Mouse (Mus musculus): ENCODE measurements around the gene Il2rb. TPM values are rescaled to one million over a fixed set of nuclear protein-coding genes. Genes with fewer than 3 reads are reported as not detected.

Gene Il2rb
- polyA plus RNA-seq, 1 experiment from 2014 or later = 0.41 TPM

DNA sequence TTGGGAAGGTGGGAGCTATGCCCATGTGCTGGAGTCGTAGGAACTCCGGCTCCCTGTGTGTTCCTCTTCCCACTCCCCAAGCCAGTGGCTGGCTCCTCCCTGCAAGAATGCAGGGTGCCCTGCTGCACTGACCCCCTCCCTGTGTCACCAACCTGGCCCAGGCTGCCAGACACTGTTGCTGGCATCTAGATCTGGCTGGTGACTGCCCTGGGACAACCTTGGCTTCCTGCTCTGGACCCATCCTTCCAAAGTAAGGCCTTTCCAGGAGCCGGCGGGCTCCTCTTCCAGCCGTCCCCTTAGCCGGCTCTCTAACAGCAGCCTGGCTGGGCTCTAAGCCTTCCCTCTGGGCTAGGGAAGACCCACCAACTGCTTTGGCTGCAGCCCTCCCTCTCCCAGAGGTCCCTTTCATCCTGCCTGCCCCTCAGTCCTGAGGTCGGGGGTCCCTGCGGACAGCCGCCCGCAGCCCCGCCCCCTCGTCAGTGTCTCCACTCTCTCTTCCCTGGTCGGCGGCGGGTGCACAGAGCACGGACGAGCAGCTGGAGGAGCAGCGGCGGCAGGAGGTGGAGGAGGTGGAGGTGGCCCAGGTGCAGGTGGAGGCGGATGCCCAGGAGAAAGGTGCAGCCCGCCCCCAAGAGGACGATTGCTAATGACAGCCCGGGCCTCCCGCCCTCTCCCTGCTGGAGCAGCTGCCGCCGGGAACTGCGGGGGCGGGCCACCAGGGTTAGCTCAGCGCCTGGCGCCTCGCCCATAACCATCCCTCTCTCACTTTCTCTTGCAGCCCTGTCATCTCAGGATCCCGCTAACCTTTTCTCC is 58.5 kb downstream of the Il2rb start:
- no peaks in the 10 kb centered on the region for H3K27me3 ChIP-seq (ENCODE audit: control insufficient read depth, insufficient read depth, low read length)

DNA sequence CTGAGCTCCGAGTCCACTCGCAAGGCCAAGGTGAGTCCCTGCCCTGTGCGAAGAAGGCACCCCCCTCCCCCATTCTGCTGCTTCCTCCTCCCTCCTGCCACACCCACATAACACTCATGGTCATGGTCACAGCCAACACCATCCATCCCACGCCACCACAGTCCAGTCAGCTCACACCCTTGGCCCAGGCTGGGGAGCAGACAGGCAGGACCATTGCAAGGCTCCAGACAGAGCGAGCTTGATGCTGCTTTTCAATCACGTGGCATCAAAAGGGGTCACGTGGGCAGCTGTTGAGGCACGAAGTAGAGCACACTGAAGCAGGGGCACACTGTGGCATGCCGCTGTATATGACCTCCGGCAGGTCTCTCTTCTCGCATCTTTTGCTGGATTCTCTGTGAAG is 59.4 kb downstream of the Il2rb start:
- Histone ChIP-seq H3K27me3 (ENCODE audit: control insufficient read depth, insufficient read depth, low read length) (no peaks in the 10 kb centered on the region), H3K9ac (replicated peaks; ENCODE audit: low read depth, low read length) (no peak overlapping the region), H3K36me3 (ENCODE audit: control insufficient read depth, insufficient read depth, low read length) (peaks cover 3% of the 10 kb centered on the region; the same call in 1 of the 2 replicates), H3K4me1 (ENCODE audit: control insufficient read depth, insufficient read depth, low read length) (peaks cover 17% of the 10 kb centered on the region; the same call in 1 of the 2 replicates), H3K4me3 (ENCODE audit: low read depth, low read length) (no peak overlapping the region), H3K27ac (ENCODE audit: low read length) (no peak overlapping the region), H3K4me2 (replicated peaks; ENCODE audit: low read depth, low read length) (no peak overlapping the region), H3K9me3 (ENCODE audit: control insufficient read depth, low read depth, low read length) (no peaks in the 10 kb centered on the region)
- 83% methylated on average over 11 of the region's 11 CpGs for WGBS
- ATAC-seq (ENCODE audit: insufficient number of reproducible peaks, insufficient read depth, low FRiP score, low read depth) = no peak

More for the DNA sequence above, 58.5 kb downstream of the Il2rb start:
- no peaks in the 10 kb centered on the region for H3K36me3 ChIP-seq (ENCODE audit: control insufficient read depth, insufficient read depth, low read length)
- peak overlapping the region; percentile 21; the same call in 1 of the 2 replicates for H3K9ac ChIP-seq (replicated peaks; ENCODE audit: low read depth, low read length)
- H3K4me1 ChIP-seq (ENCODE audit: control insufficient read depth, insufficient read depth, low read length) = peaks cover 17% of the 10 kb centered on the region; the same call in 1 of the 2 replicates
- H3K9me3 ChIP-seq (ENCODE audit: control insufficient read depth, low read depth, low read length) = no peaks in the 10 kb centered on the region
- H3K4me3 ChIP-seq (ENCODE audit: low read depth, low read length) = peak overlapping the region; percentile 20
- WGBS = 9% methylated on average over 31 of the region's 32 CpGs
- H3K27ac ChIP-seq (ENCODE audit: low read length) = peak overlapping the region; percentile 87
- ATAC-seq (ENCODE audit: insufficient number of reproducible peaks, insufficient read depth, low FRiP score, low read depth) = peak; percentile 72
- H3K4me2 ChIP-seq (replicated peaks; ENCODE audit: low read depth, low read length) = peak overlapping the region; percentile 62

- Histone ChIP-seq H3K9me3 (ENCODE audit: control insufficient read depth, low read depth, low read length) (no peaks in the 10 kb centered on the region), H3K36me3 (ENCODE audit: control insufficient read depth, insufficient read depth, low read length) (peaks cover 3% of the 10 kb centered on the region; the same call in 1 of the 2 replicates), H3K27me3 (ENCODE audit: control insufficient read depth, insufficient read depth, low read length) (no peaks in the 10 kb centered on the region), H3K9ac (replicated peaks; ENCODE audit: low read depth, low read length) (no peak overlapping the region), H3K4me3 (ENCODE audit: low read depth, low read length) (no peak overlapping the region), H3K27ac (ENCODE audit: low read length) (no peak overlapping the region), H3K4me2 (replicated peaks; ENCODE audit: low read depth, low read length) (no peak overlapping the region), H3K4me1 (ENCODE audit: control insufficient read depth, insufficient read depth, low read length) (peaks cover 17% of the 10 kb centered on the region; the same call in 1 of the 2 replicates)
- 38% methylated on average over 6 of the region's 6 CpGs for WGBS
- ATAC-seq (ENCODE audit: insufficient number of reproducible peaks, insufficient read depth, low FRiP score, low read depth) = no peak
Observed at GRCm38 (mm10) chr15:78434896-78435520, 60.1 kb downstream of the Il2rb start.

DNA sequence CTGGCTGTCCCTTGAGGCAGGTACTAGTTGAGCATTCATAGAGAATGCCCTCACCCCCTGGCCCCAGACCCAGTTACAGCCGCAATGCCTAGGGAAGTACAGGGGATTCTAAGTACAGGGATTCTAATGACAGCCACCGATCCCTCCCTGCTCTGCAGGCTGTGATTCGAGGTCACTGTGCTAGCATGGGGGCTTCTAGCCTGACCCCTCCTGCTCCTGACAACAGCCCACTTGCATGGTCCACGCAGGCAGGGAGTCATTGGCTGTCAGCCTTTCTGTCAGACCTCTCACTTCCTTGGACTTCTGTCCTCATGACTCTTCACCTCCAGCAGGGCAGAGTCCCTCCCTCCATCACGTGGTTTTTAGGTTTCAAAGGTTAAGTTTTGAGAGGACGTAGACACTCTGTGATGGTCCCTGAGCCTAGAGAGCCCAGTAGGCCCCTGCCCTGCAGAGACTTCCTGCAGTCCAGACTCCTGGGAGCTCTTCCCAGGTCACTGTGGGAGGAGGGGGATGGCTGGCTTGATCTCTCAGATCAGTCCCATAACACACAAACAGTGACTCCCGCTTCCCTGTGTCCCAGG is 63.4 kb downstream of the Il2rb start:
- Histone ChIP-seq H3K4me1 (ENCODE audit: control insufficient read depth, insufficient read depth, low read length) (peaks cover 13% of the 10 kb centered on the region), H3K27me3 (ENCODE audit: control insufficient read depth, insufficient read depth, low read length) (no peaks in the 10 kb centered on the region), H3K27ac (ENCODE audit: low read length) (no peak overlapping the region), H3K4me2 (replicated peaks; ENCODE audit: low read depth, low read length) (no peak overlapping the region), H3K9me3 (ENCODE audit: control insufficient read depth, low read depth, low read length) (no peaks in the 10 kb centered on the region), H3K9ac (replicated peaks; ENCODE audit: low read depth, low read length) (no peak overlapping the region), H3K4me3 (ENCODE audit: low read depth, low read length) (no peak overlapping the region), H3K36me3 (ENCODE audit: control insufficient read depth, insufficient read depth, low read length) (peaks cover 3% of the 10 kb centered on the region; the same call in 1 of the 2 replicates)
- WGBS = 82% methylated on average over 7 of the region's 7 CpGs
- ATAC-seq (ENCODE audit: insufficient number of reproducible peaks, insufficient read depth, low FRiP score, low read depth) = no peak

- Histone ChIP-seq H3K9ac (replicated peaks; ENCODE audit: low read depth, low read length) (no peak overlapping the region), H3K4me1 (ENCODE audit: control insufficient read depth, insufficient read depth, low read length) (peaks cover 7% of the 10 kb centered on the region), H3K4me2 (replicated peaks; ENCODE audit: low read depth, low read length) (no peak overlapping the region), H3K27ac (ENCODE audit: low read length) (no peak overlapping the region), H3K36me3 (ENCODE audit: control insufficient read depth, insufficient read depth, low read length) (peaks cover 3% of the 10 kb centered on the region; the same call in 1 of the 2 replicates), H3K27me3 (ENCODE audit: control insufficient read depth, insufficient read depth, low read length) (no peaks in the 10 kb centered on the region), H3K4me3 (ENCODE audit: low read depth, low read length) (no peak overlapping the region), H3K9me3 (ENCODE audit: control insufficient read depth, low read depth, low read length) (no peaks in the 10 kb centered on the region)
- WGBS = 83% methylated on average over 10 of the region's 10 CpGs
- ATAC-seq (ENCODE audit: insufficient number of reproducible peaks, insufficient read depth, low FRiP score, low read depth) = no peak
Observed at GRCm38 (mm10) chr15:78430874-78431273, 64.2 kb downstream of the Il2rb start.

DNA sequence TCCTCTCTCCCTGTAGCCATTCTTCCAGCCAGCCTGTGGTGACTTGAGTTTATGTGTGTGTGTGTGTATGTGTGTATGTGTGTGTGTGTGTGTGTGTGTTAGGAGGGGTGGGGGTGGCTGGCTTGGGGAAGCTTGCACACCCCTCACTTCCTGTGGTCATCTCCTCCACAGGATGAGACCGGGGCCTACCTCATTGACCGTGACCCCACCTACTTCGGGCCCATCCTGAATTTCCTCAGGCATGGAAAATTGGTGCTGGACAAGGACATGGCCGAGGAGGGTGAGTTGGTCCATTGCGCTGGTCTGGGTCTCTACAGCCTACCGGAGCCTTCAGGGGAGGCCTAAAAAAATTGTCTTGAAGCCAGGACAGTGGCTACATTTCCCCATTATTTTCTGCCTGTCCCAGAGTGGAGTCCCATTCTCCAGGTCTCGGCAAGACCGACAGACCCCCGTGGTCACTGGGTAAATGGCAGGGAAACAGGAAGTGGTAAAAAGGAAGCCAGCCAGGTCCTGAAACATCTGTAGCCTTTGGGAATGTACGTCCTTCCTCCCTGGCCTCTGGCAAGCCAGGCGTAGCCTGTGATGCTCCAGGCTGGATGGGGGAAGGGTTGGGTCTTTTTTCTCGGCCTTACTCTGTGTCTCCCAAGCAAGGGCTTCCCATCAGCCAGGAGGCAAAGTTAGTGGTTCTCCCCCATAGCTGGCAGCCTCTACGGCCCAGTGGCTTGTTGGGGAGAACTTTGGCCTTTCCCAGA is 65.0 kb downstream of the Il2rb start:
- no peak overlapping the region for H3K9ac ChIP-seq (replicated peaks; ENCODE audit: low read depth, low read length)
- H3K4me1 ChIP-seq (ENCODE audit: control insufficient read depth, insufficient read depth, low read length) = peaks cover 7% of the 10 kb centered on the region
- H3K36me3 ChIP-seq (ENCODE audit: control insufficient read depth, insufficient read depth, low read length) = peaks cover 3% of the 10 kb centered on the region; the same call in 1 of the 2 replicates
- 80% methylated on average over 13 of the region's 13 CpGs for WGBS
- ATAC-seq (ENCODE audit: insufficient number of reproducible peaks, insufficient read depth, low FRiP score, low read depth) = no peak
- no peaks in the 10 kb centered on the region for H3K9me3 ChIP-seq (ENCODE audit: control insufficient read depth, low read depth, low read length)
- H3K27ac ChIP-seq (ENCODE audit: low read length) = peak overlapping the region; percentile 16; the same call in 1 of the 2 replicates
- peak overlapping the region; percentile 61; the same call in 1 of the 2 replicates for H3K4me3 ChIP-seq (ENCODE audit: low read depth, low read length)
- H3K27me3 ChIP-seq (ENCODE audit: control insufficient read depth, insufficient read depth, low read length) = no peaks in the 10 kb centered on the region
- H3K4me2 ChIP-seq (replicated peaks; ENCODE audit: low read depth, low read length) = peak overlapping the region; percentile 52

Measured in stomach, embryonic 14.5 days (tissue).